Mouse (Mus musculus) T-helper 2 cell (primary cell): ENCODE data around the gene Fam110a.

ENCODE experiments used
- in situ Hi-C: fragments of 300-600 bp; cut with MboI, MseI; formaldehyde crosslinking; loops from one replicate; pipeline ENCODE4 v1.15.1; 2025; ENCODE audit warnings: high pct_unique_total_duplicates

Gene Fam110a

DNA sequence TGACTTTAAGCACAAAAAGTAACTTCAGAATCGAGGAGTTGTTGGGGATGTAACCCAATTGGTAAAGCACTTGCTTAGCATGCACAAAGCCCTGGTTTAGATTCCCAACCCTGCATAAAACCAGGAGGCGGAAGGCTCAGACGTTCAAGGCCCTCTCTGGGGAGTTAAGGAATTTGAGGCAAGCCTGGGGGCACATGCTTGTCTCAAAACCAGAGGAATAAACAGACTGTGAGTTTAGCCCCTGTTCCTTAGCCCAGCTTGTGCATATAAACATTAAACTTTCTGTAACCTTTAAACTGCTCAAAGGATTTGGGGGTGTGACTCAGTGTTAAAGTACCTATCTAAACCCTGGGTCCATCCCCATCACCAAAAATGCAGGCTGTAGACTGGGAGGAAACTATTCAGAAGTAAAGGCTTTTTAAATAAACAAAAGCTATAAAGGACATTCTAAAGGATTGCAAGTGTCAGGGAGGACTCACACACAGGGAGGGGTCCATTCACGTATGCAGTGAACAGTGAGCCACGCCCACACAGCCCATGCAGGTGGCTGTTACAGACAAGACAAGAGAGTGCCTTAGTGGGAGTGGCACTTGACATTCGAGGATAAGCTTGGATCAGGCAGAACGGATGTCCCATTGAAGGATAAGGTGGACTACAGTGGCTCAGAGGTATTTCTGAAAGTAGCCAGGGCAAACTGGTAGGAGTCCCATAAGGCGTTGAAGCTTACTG, 17.9 kb upstream of the Fam110a start:
- in situ Hi-C loops, result loop anchor here (5.0 to 25.0 kb wide), 2 partner anchors 56 to 1686 kb away; partner anchors contain the start of gene Gm10130

DNA sequence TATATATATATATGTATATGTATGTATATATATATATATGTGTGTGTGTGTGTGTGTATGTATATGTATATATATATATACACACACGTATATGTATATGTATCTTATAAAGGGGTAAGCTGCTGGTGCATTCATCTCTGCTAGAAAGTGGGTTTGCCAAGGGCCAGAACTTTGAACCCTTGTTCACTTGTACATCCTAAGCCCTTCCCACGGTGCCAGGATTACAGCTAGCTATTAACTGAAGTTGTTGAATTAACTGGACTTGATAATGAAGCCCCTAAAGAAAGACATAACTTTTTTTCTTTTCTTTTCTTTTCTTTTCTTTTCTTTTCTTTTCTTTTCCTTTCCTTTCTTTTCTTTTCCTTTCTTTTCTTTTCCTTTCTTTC, 17.2 kb upstream of the Fam110a start:
- in situ Hi-C loops, result loop anchor here (5.0 to 25.0 kb wide), 2 partner anchors 55 to 1685 kb away; partner anchors contain the start of gene Gm10130

DNA sequence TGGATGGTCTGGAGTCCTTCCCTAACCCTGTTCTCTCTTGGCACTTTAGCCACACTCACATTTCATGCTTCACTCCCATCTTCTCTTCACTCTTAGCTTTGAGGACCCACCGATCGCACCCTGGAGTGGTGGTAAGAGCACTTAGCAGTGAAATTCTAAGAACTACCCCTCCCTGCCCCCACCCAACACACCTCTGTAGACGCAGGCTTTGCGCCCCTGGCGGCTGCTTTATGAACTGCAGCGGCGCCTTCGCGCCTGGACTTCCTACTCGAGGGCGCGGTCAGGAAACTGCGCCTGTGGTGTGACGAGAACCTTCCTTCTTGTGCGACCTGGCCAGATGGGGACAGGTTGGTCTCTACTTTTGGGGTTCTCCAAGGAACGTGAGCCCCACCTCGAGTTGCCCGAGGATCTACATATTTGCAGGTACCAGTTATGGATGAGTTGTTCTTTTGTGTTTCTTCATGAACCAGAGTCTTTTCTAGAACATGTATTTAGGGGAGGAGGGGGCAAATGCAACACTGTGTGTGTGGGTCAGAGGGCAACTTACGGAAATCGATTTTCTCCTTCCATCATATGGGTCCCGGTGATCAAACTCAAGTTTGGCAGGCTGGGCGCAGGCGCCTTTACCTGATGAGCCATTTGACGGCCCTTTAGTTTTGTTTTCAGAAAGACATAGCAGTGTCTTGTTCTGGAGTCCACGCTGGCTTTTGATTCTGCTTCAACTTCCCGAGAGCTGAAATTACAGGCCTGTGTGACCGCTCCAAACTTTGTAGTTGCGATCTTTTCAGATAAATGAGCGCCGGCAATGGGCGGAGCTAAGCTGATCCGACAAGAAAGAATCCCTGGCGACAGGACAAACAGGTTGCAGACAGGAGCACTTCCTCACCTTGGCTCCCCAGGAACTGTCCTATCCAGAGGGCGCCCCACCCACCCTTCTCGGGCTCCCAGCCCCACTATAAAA, 16.5 kb upstream of the Fam110a start, which contains the start of gene Slc52a3:
Slc52a3 (plus strand) TSS at position 283 of the 961 bp plus-strand sequence.
- in situ Hi-C loops, result loop anchor here (5.0 to 25.0 kb wide), 2 partner anchors 54 to 1684 kb away; partner anchors contain the start of gene Gm10130

- in situ Hi-C loops, result loop anchor here (5.0 to 25.0 kb wide), 2 partner anchors 52 to 1682 kb away; partner anchors contain the start of gene Gm10130
Observed at GRCm38 (mm10) chr2:151994350-151995122, 14.5 kb upstream of the Fam110a start.

DNA sequence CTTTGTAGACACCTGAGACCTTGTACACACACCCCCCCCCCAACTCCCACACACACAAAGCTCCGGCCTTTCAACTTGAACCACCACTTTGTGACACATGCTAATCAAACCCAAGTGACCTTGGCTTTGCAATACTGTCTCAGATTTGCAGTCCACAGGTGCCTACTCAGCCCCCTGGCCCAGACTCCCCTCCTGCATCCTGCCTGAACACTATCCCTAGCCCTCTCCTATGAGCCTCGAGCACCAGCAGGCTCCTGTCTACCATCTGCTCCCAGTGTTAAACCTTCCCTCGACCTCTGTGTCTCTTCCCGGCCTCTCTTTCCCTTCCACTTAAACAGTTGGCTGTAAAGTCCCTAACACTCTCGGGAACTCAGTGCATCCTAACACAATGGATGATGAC, 11.4 kb upstream of the Fam110a start:
- in situ Hi-C loops, result loop anchor here (25.0 kb wide), 1 partner anchor 1679 kb away; the partner anchor contains the start of gene Gm10130

DNA sequence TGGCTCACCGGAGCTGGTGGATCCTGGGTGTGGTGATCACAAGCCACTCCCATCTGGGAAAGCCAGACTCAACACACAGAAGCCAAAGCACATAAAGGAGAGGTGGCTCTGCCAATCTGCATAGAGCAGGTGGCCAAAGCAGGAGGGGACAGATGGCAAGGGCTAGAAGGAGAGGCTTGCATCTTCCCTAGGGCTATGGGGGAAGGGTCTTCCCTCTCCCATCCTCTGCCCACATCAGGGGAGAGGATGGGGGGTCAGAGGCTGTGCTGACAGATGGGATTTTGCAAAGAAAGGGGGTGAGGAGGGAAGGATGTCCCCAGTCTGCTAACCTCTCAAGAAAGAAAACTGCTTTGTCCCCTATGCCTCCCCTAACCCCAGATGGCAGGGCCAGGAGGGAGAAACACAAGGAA, 11.0 kb upstream of the Fam110a start:
- in situ Hi-C loops, result loop anchor here (25.0 kb wide), 1 partner anchor 1679 kb away; the partner anchor contains the start of gene Gm10130

- in situ Hi-C loops, result loop anchor here (25.0 kb wide), 1 partner anchor 1677 kb away; the partner anchor contains the start of gene Gm10130
Observed at GRCm38 (mm10) chr2:151988978-151989377, 9.0 kb upstream of the Fam110a start.

- in situ Hi-C loops, result loop anchor here (25.0 kb wide), 1 partner anchor 1675 kb away; the partner anchor contains the start of gene Gm10130
Observed at GRCm38 (mm10) chr2:151986958-151987357, 6.9 kb upstream of the Fam110a start.

DNA sequence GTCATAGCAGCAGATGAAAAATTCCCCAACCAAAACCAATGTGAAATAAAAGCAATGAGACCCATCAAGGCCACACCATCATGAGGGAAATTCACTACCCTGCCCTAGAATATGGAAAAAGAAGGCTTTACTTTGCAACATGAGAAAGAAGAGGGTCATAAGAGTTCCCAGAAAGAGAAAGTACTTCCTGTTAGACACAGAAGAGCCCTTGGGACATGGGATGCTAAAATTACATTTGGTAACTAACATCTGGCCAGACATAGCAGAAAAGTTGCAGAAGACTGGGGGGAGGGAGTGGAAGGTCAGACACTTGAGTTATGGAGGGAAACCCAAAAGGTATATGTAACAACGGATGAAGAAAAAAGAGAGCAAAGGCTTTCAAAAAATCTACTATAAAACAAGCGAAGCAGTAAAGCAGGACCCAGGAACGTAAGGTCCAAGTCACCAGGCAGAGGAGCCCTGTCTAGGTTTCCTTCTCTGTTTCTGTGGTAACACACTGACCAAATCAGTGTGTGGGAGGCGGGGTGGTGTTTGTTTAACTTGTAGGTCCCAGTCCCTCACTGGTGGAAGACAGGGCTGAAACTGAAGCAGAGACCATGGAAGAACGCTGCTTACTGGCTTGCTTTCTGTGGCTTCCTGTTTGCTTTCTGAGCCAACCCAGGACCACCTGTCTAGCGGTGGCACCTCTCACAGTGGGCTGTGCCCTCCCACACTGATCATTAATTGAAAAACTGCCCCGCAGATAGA, 5.6 kb upstream of the Fam110a start:
- in situ Hi-C loops, result loop anchor here (25.0 kb wide), 1 partner anchor 1673 kb away; the partner anchor contains the start of gene Gm10130

- in situ Hi-C loops, result loop anchor here (25.0 kb wide), 1 partner anchor 1672 kb away; the partner anchor contains the start of gene Gm10130
Observed at GRCm38 (mm10) chr2:151984019-151984418, 4.0 kb upstream of the Fam110a start.

DNA sequence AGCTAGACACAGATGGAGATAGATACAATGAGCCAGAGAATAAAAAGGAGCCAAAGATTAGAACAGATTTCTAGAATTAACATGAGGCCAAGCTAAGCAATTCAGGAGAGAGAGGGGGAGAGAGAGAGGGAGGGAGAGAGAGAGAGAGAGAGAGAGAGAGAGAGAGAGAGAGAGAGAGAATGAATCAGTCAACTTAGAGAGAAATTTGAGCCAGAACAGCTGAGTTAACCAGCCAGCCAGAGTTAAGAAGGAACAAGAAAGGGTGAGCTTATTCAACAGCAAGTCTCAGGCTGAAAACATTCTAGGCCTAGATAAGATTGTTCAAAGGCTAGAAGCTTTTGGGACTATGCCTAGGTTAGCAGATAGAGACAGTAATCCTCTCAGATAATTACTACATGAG, 2.5 kb upstream of the Fam110a start:
- in situ Hi-C loops, result loop anchor here (25.0 kb wide), 1 partner anchor 1670 kb away; the partner anchor contains the start of gene Gm10130

- in situ Hi-C loops, result loop anchor here (25.0 kb wide), 1 partner anchor 1669 kb away; the partner anchor contains the start of gene Gm10130
Observed at GRCm38 (mm10) chr2:151981268-151981667, 1.2 kb upstream of the Fam110a start.

GRCm38 (mm10) chr2:151980355-151980693, 305 bp upstream of the Fam110a start:
- in situ Hi-C loops, result loop anchor here (25.0 kb wide), 1 partner anchor 1668 kb away; the partner anchor contains the start of gene Gm10130

DNA sequence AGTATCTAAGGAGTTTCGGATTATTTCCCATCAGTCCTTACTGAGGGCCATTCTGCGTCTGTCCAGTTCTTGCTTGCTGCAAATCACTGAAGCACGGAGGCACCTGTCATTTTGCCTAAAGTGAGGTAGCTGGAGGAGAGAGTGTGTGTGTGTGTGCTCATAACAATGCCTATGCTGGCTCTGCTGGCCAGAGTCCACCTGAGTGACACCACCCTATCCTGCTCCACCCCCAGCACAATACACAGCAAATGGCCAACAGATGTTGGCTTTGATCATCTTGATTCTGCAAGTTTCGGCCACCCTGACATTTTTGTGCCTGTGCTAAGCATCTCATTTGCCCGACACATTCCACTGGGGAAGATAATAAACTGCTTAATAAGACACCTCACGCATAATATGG, 1.5 kb downstream of the Fam110a start:
- in situ Hi-C loops, result loop anchor here (25.0 kb wide), 1 partner anchor 1666 kb away; the partner anchor contains the start of gene Gm10130

DNA sequence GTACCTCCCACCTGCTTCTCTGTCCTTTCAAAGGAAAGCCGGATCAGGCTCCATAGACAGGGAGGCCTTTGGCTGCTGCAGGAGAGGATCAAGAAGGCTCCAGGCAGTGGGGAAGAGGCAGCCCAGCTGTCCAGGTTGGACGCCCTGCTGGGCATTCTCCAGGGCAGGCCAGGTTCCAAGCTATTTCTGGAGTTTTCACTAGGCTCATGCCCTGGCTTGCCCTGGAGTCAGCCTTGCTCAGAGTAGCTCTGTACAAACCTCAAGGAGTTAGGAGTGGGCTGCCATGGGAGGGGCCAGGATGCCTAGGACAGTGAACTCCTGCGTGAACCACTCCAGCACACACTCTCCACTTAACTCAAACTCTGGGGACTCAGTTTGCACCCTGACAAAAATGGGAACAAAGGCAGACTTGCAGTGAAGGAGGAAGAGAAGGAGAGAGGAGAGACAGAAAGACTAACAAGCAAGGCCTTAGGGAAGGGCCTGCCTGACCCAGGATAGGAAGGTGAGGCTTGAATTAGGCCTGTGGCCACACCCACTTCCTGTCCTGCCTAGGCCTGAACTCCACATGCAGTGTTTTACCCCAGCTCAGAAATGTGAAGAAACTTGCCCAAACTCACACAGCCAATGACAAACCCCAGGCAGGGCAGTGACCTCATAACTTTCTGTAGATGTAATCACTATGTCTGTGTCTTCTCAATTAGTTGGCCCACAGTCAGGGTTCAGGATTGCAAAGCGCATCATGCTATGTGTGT, 2.2 kb downstream of the Fam110a start:
- in situ Hi-C loops, result loop anchor here (25.0 kb wide), 1 partner anchor 1666 kb away; the partner anchor contains the start of gene Gm10130

GRCm38 (mm10) chr2:151976067-151976466, 4.0 kb downstream of the Fam110a start:
- in situ Hi-C loops, result loop anchor here (25.0 kb wide), 1 partner anchor 1664 kb away; the partner anchor contains the start of gene Gm10130

- in situ Hi-C loops, result loop anchor here (25.0 kb wide), 1 partner anchor 1663 kb away; the partner anchor contains the start of gene Gm10130
Observed at GRCm38 (mm10) chr2:151975295-151975694, 4.7 kb downstream of the Fam110a start.
